Mouse (Mus musculus) heart, adult 9 months (tissue): Measurements from ENCODE around the gene Dusp1.

Experiments used
- DNase-seq, 2 experiments: peaks; one replicate each; pipeline ENCODE4 v3.0.0; 2022; ENCODE audit warnings: low spot score in 2 of 2

Dusp1 gene

GRCm38 (mm10) chr17:26502808-26503671 is 58.9 kb downstream of the Dusp1 start:
- DNase-seq, result peak; percentile 93 to 94

- no peak for DNase-seq
Measured at GRCm38 (mm10) chr17:26501826-26502225, 60.1 kb downstream of the Dusp1 start.

GRCm38 (mm10) chr17:26498626-26499025 is 63.3 kb downstream of the Dusp1 start:
- no peak for DNase-seq

GRCm38 (mm10) chr17:26497416-26497923 is 64.5 kb downstream of the Dusp1 start:
- peak; percentile 71 to 79 for DNase-seq

- DNase-seq, result no peak
Measured at GRCm38 (mm10) chr17:26494642-26495468, 67.1 kb downstream of the Dusp1 start.

GRCm38 (mm10) chr17:26492246-26492645 is 69.7 kb downstream of the Dusp1 start:
- DNase-seq, result peak; percentile 79 to 82

- DNase-seq, result peak; percentile 82 to 88
Measured at GRCm38 (mm10) chr17:26490910-26491309, 71.0 kb downstream of the Dusp1 start.

- DNase-seq, result no peak
Measured at GRCm38 (mm10) chr17:26490072-26490471, 71.9 kb downstream of the Dusp1 start.

GRCm38 (mm10) chr17:26488711-26489403 is 73.1 kb downstream of the Dusp1 start:
- peak; percentile 87 to 90 for DNase-seq

GRCm38 (mm10) chr17:26487917-26488316 is 74.0 kb downstream of the Dusp1 start:
- DNase-seq, result no peak

- DNase-seq, result no peak
Measured at GRCm38 (mm10) chr17:26487266-26487665, 74.7 kb downstream of the Dusp1 start.

- no peak for DNase-seq
Measured at GRCm38 (mm10) chr17:26484626-26485421, 77.1 kb downstream of the Dusp1 start.

- DNase-seq, result no peak
Measured at GRCm38 (mm10) chr17:26480956-26481355, 81.0 kb downstream of the Dusp1 start.

- DNase-seq, result no peak
Measured at GRCm38 (mm10) chr17:26479619-26480018, 82.3 kb downstream of the Dusp1 start.

- peak in 1 of 2 experiments; percentile 64 for DNase-seq
Measured at GRCm38 (mm10) chr17:26478672-26479071, 83.3 kb downstream of the Dusp1 start.

- DNase-seq, result no peak
Measured at GRCm38 (mm10) chr17:26476871-26477270, 85.1 kb downstream of the Dusp1 start.

GRCm38 (mm10) chr17:26468102-26468894 is 93.6 kb downstream of the Dusp1 start:
- DNase-seq, result no peak

- no peak for DNase-seq
Measured at GRCm38 (mm10) chr17:26467619-26468018, 94.3 kb downstream of the Dusp1 start.

GRCm38 (mm10) chr17:26466741-26467150 is 95.2 kb downstream of the Dusp1 start:
- peak; percentile 67 to 83 for DNase-seq

- DNase-seq, result peak; percentile 86 to 92
Measured at GRCm38 (mm10) chr17:26464972-26465371, 97.0 kb downstream of the Dusp1 start.
